Mouse (Mus musculus) heart, postnatal 0 days (tissue): ENCODE data around the gene Trmt1.

Experiments used
- CTCF ChIP-seq: IDR thresholded peaks from 2 replicates; pipeline ENCODE4 v1.5.1; 2016; ENCODE audit warnings: antibody characterized with exemption, control low read depth, low read depth
- EP300 ChIP-seq: IDR thresholded peaks from 2 replicates; pipeline ENCODE4 v1.6.1; 2016; ENCODE audit warnings: antibody characterized with exemption, low read depth

GRCm38 (mm10) chr8:84711312-84711711, 25.2 kb downstream of the Trmt1 start:
- TF ChIP-seq EP300 (no peak), CTCF (no peak)
